Mouse (Mus musculus): Measurements from ENCODE around the gene Rbms3. TPM values are rescaled to one million over a fixed set of nuclear protein-coding genes. Genes with fewer than 3 reads are reported as not detected.

Rbms3 gene
- total RNA-seq, 2 experiments from 2014 or later, result 11.0 to 17.4 TPM

DNA sequence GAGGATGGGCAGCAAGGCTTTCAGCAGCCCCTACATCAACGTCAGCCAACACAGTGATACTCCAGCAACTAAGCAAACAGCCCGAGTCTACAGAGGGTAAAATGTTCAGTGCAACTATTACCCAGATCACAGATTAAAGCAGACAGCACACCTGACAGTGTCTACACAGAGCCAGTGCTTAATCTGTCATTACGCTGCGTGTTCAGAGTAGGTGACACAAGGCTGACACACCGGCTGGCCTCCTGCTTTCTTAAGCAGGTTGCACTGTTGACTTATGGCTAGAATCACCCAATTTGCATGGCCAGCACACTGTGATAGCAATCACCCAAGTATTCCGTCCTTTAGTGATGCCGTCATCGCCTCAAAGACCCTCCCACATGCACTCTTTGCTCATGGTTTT, 550.2 kb downstream of the Rbms3 start:
- intact Hi-C loops (cut with DNase I), result no loop called here
- DNase-seq (ENCODE audit: low spot score in 2 of 2), result no peak

DNA sequence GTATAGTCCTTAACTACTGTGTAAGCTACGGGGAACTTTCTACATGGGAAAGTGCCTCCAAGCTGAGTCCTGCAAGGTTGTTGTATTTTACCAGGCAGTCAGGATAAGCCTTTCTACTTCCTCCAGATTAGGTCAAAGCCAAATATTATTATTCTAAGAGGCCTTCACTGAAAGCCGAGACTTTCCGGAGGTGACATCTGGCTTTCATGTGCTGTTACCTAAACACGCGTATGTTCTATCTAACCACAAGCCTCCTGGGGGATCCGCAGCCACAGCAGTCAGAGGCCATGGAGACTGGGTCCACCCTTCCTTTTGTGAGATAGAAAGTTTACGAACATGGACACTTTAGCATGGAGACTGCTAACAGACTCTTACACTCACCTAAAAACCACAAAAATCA, 552.2 kb downstream of the Rbms3 start:
- DNase-seq (ENCODE audit: low spot score in 2 of 2), result no peak
- intact Hi-C loops (cut with DNase I), result no loop called here

DNA sequence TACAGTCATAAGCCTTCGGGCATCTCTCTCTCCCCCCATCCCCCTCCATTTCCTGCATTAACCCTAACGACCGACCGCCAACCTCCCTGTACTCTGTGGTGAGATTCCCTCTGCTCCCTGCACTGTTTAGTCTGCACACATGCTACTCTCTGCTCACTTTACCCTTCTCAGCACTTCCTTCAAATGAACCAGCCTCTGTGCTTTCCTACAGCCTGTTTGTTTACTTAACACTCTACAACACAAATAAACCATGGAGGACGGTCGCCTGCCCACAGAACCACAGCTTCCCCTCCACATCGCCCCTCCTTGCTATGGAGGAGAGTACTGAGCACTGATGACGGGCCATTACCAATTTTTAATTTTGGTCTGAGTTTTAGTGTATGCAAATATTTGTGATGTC, 552.9 kb downstream of the Rbms3 start:
- no peak for DNase-seq (ENCODE audit: low spot score in 2 of 2)
- intact Hi-C loops (cut with DNase I), result no loop called here

DNA sequence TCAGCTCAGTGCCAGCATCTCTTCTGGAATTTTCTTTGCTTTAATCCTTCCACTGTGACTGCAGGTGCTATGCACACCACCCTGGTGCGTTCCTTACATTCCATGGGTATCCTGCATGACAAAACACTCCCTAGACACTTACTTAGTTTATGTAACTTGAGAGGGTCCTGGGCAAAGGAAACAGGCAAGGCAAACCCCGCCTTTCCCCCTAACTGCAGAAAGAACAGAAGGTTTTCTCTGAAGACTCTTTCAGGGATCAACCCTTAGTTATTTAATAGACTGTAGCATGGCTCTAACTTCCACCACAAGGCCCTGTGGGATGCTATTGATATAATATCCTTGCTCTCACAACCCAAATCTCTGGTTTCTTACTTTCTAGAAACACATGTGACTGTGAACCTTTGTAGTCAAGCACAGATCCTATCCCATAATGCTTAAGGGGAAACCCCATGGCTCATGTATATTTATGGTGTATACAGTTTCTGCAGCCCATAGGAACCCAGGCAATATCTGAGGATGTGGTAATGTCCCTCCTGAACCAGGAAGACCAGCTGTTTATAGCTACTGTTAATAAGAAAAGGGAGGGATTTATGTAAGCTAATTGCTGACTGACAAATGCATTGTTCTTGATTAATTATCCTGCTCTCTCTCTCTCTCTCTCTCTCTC, 557.1 kb downstream of the Rbms3 start:
- intact Hi-C loops (cut with DNase I), result no loop called here
- no peak for DNase-seq (ENCODE audit: low spot score in 2 of 2)

DNA sequence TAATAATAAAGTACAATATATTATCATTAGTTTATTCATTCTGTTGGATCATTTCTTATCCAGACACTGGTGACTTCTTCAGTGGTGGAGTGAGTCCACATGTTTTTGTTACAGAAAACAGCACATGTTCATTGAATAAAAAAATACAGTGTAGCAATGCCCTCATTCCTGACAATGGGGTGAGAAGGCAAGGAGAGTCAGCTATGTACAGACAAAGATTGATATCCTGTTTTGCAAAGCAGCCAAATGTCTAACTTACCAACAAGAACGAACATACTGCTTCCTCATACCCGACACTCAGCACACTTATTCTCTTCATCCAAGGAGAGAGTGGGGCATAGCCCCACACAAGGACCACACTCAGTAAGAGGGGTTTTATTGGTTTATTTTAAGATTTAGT, 559.1 kb downstream of the Rbms3 start:
- intact Hi-C loops (cut with DNase I), result no loop called here
- no peak for DNase-seq (ENCODE audit: low spot score in 2 of 2)

DNA sequence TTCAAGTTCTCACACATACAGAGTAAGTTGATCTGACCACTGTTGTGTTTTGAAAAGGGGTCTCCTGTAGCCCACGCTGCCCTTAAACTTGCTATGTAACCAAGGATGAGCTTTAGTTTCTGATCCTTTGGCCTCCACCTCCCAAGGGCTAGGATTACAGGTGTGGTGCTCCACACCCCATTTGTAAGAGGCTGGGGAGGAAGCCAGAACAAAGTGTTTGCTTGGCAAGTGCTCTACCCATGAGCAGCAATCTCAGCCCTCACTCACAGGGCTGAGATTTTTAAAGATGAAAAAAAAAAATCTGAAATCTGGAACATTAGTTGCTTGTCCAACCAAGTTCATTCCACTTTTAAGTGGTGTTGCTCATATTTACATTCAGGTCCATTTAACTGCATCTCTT, 560.5 kb downstream of the Rbms3 start:
- intact Hi-C loops (cut with DNase I), result no loop called here
- DNase-seq (ENCODE audit: low spot score in 2 of 2), result no peak

DNA sequence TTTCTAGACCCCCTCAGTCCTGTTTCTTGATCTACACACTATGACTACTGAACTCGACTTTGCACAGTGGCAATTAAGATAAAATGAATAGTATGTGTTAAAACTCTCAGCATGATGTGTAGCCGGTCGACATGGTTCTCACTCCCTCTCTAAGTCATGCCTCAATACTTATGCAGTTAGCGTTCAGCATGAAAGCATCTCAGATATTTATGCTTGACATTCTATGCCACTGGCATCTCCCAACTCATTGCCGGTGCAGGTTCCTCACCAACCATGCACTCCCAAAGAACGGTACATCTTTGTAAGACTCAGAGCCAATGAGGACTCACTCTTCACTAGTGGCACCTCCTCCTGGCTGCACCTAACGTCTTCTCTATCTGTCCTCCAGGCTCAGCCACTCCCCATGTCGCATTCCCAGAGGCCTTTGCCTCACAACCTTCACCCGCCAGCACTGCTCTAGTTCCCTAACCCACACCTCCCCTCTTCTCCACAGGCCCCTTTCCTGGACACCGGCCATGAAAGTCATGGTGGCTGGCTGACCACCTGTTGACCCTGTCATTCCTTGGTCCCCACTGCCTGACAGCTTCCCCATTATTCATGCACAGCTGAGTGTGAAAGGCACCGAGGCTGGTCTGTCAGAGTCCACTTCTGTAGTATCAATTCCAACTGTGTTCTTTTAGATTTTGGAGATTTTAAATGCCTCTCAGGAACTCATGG, 561.9 kb downstream of the Rbms3 start:
- no peak for DNase-seq (ENCODE audit: low spot score in 2 of 2)
- intact Hi-C loops (cut with DNase I), result no loop called here

DNA sequence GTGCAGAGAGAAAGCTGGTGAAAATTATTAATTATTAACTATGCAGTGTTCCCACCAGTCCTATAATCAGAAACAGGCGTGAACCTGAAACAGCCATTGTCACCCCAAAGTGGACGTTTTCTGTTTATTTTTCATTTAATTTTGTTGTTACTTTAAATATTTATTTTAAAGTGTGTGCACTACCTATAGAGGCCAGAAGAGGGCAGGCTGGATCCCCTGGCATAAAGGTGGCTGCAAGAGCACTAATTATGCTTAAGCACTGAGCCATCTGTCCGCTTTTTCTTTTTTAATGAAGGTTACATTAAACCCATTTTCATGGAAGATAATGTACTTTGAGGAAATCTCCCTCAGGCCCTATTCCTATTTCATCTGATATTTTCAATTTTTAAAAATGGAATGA, 563.2 kb downstream of the Rbms3 start:
- no peak for DNase-seq (ENCODE audit: low spot score in 2 of 2)
- intact Hi-C loops (cut with DNase I), result no loop called here

DNA sequence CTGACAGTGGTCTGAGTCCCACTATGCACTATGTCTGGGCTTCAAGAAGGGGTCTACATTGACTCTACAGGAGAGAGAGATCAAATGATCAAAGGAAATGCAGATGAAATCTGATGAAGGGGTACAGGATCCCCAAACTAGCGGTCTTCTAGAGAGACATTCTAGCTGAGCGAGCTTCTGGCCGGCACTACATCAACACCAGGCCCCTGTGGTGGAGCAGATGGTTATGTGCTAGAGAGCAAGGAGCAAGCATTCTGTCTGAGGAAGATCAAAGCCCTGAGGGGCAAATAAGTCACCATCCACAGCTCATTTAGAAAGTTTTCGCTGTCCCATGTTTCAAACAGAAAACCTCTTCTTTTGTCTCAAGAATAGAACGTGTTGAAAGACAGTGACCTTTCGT, 564.1 kb downstream of the Rbms3 start:
- no peak for DNase-seq (ENCODE audit: low spot score in 2 of 2)
- intact Hi-C loops (cut with DNase I), result no loop called here

DNA sequence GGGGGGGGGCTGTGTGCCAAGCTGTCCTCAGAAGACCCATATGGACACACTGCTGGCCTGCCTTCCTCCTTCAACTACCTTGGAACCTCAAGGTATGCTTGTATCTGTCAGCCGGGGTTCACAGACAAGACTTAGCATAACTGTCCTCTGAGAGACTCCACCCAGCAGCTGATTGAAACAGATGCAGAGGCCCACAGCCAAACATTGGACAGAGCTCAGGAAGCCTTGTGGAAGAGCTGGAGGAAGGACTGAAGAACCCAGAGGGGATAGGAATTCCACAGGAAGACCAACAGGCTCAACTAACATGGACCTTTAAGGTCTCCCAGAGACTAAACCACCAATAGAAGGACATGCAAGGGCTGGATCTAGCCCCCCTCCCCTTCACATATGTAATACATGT, 570.1 kb downstream of the Rbms3 start:
- intact Hi-C loops (cut with DNase I), result no loop called here
- DNase-seq (ENCODE audit: low spot score in 2 of 2), result no peak

DNA sequence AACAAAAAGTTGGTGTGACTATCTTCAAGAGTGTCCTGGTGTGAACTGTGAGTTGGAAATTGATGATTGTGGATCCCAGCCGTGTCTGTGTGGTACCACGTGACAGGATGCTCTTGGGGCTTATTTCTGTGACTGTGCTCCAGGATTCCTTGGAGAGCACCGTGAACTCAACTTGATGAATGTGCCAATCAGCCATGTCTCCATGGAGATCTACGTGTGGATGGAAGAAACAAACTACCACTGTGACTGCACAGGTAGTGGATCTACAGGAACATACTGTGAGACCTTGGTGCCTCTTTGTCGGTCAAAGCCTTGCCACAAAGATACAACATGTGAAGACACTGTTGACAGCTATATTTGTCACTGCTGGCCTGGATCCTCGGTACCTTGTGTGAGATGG, 570.6 kb downstream of the Rbms3 start:
- intact Hi-C loops (cut with DNase I), result no loop called here
- no peak for DNase-seq (ENCODE audit: low spot score in 2 of 2)

DNA sequence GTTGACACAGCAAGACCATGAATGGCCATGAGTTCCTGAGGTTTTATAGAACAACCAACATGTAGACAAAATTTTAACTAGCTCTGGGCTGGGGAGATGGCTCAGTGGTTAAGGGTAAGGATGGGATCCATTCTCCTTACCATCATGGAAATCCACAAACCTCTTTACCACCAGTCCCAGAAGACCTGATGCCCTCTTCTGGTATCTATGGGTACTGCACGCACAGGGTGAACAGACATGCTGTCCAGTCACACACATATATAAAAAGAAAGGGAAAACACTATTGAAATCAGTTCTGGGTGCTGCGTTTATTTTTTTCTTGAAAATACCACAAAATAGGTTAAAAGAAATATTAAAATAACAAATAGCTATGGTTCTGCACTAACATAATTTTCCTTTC, 577.8 kb downstream of the Rbms3 start:
- intact Hi-C loops (cut with DNase I), result no loop called here

DNA sequence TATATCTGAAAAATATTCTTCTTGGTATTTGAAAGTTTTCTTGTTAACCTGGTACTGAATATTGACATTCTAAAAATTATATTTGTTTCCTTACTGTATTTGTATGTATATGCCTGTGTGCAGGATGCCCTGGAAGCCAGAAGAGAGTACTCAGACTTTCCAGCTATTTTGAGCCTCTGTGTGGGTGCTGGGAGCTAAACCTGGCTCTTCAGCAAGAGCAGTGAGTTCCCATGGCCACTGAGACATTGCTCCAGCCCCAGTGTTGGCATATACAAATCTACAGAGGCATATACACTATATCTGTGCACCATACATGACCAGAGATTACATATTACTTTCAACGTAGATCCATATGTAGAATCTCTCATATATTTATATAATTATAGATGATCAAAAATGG, 581.1 kb downstream of the Rbms3 start:
- DNase-seq (ENCODE audit: low spot score in 2 of 2), result peak; percentile 5 to 64
- intact Hi-C loops (cut with DNase I), result no loop called here

More for the DNA sequence above, 577.8 kb downstream of the Rbms3 start:
- no peak for DNase-seq (ENCODE audit: low spot score in 2 of 2)

DNA sequence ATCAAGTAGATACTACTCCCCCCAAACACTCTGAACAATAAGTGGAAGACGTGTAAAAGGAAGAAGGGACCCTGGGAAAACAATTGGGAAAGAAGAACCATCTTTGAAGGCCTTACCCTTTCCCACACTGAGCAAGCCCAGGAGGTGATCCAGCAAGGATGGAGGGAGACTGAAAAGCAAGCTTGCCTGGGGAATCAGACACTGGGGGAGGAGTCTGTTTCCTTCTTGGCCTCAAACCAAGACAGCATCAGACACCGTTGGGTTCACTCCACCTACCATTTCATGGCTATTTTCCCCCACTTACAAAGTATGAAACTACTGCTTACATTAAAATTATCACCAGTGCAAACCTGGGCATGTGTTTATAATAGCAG, 587.7 kb downstream of the Rbms3 start:
- intact Hi-C loops (cut with DNase I), result no loop called here
- DNase-seq (ENCODE audit: low spot score in 2 of 2), result no peak

DNA sequence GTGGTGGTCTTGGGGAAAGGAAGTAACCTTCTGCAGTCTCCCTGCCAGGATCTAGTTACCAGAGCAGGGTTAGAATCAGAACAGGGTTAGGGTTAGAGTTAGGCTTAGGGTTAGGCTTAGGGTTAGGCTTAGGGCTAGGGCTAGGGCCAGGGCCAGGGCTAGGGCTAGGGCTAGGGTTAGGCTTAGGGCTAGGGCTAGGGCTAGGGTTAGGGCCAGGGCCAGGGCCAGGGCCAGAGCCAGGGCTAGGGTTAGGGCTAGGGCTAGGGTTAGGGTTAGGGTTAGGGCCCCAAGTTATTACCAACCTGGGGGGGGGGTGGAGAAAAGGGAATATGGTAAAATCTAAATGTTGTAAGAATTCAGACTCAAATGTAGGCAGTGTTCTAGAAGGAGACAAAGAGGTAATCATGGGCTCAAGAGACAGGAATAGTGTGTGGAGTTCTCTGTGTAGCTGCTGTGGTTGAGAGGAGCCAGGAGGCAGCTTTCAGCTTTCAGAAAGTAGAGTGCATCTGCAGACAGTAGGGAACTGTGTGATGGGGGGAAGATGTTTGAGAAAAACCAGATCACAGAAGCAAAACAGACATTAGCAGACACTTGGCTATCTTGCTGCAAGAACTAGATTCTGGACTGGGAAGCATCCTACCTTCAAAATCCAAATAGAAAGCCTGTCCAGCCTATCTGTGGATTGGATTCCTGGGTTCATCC, 588.3 kb downstream of the Rbms3 start:
- intact Hi-C loops (cut with DNase I), result no loop called here
- DNase-seq (ENCODE audit: low spot score in 2 of 2), result no peak

DNA sequence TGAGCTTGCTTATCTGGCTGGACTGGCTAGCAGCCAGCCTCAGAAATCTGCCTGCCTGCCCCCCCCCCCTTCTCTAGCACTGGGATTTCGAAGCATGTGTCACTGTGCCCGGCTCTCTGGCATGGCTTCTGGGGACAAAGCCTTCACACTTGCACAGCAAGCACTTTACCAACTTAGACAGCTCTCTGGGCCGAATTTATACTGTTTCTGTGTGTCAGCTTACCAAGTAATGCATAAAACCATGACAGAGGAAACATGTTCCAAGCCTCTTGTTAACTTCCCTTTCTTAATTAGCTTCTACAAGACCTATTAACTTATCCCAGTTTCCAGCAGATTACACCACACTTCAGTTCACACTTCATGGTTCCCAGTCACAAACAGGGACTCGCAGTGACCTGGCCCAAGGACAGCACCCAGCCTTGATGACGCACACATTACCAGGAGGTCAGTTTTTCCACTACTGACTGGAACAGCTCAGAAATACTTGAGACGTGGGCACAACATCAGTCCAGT, 589.7 kb downstream of the Rbms3 start:
- DNase-seq (ENCODE audit: low spot score in 2 of 2), result no peak
- intact Hi-C loops (cut with DNase I), result no loop called here

DNA sequence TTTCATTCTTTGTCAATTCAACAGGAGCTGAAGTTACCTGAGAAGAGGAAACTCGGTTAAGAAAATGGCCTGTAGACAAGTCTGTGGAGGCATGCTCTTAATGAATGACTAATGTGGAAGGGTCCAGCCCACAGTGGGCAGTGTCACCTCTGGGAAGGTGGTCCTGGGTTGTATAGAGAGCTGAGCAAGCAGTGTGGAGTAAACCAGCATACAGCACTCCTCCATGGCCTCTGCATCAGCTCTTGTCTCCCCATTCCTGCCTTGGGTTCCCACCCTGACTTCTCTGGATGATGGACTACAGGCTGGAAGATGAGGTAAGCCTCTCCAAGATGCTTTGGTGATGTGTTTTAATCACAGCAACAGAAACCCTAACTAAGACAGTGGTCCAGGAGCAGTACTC, 597.0 kb downstream of the Rbms3 start:
- intact Hi-C loops (cut with DNase I), result no loop called here
- DNase-seq (ENCODE audit: low spot score in 2 of 2), result no peak

DNA sequence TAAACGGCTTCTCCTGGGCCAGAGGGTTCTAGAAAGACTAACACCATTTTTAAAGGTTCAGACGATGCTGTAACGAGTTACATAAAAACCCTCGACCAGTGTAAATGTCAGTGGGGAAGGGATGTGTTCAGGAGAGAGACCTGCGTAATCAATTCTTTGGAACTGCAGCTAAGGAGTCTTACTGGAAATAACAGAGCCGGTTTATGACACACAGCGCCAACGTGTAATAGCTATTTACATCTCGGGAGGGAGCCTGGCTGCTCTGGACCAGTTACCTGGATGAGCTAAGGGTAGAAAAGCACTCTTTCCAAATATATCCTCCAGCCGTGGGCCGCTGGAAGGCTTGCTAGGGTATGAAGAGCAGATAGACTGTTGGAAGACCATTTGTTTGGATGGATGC, 598.5 kb downstream of the Rbms3 start:
- intact Hi-C loops (cut with DNase I), result no loop called here
- DNase-seq (ENCODE audit: low spot score in 2 of 2), result no peak

DNA sequence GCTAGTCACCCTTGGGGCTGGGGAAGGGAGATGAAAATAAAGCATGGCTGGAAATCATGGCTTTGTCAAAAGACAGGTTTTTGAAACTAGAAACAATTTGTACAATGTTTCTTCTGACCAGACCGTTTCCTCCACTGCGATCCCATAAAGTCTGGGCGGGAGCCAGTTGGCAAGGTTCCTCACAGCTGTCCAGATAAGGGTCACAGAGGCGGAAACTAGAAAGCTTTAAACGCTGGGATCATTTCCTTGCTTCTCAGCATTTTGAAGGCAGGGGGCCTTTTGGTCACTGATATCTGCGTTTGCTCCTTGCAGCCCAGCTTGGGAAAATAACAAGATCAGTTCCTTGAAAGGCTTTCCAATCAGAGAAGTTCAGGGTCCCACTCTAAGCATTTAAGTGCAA, 598.9 kb downstream of the Rbms3 start:
- DNase-seq (ENCODE audit: low spot score in 2 of 2), result peak in 1 of 2 experiments; percentile 13
- intact Hi-C loops (cut with DNase I), result no loop called here

DNA sequence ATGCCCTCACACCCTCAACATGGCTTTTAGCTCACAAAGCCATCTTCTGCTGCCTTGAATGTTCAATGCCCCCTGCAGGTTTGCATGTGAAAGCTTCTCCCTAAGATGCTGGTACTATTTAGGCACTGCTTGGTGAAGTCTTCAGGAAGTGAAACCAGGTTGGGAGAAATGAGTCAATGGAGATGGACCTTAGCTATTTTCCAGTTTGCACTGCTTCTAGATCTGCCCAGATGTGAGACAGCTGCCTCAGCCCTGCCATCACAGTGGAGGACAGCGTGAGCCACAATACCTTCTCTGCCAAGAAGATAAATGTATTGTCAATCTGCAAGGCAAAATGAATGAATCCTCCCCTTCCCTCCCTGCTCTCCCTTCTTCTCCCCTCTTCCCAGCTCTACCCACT, 599.8 kb downstream of the Rbms3 start:
- DNase-seq (ENCODE audit: low spot score in 2 of 2), result no peak
- intact Hi-C loops (cut with DNase I), result no loop called here

DNA sequence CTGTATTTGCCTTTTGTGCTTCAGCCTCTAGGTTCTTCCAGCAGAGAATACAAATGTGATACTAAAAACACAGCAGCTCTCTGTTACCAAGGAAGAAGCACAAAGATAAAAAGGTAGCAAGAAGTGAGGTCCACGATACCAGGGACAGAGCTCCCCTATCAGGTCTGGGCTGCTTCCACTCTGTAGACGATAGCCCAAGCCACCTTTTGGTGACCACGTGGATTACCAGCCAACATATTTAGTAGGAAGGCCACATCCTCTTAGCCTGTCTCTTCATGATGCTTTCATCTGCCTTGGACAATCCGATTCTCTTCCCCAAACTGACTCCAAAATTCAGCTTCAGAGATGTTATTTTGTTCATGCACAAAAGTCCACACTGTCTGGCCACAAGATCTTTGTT, 601.1 kb downstream of the Rbms3 start:
- intact Hi-C loops (cut with DNase I), result no loop called here

More for the DNA sequence above, 601.1 kb downstream of the Rbms3 start:
- no peak for DNase-seq (ENCODE audit: low spot score in 2 of 2)

Data from left cerebral cortex, postnatal 25 days (tissue).